Mouse (Mus musculus): ENCODE data around the gene Krtap24-1.

The Krtap24-1 gene

GRCm38 (mm10) chr16:88611922-88612321 lies at the start of gene Krtap24-1:
Gene Krtap24-1, minus strand, starts transcription at chr16:88612279.
- DNase-seq (ENCODE audit: low read depth): no peak

DNA sequence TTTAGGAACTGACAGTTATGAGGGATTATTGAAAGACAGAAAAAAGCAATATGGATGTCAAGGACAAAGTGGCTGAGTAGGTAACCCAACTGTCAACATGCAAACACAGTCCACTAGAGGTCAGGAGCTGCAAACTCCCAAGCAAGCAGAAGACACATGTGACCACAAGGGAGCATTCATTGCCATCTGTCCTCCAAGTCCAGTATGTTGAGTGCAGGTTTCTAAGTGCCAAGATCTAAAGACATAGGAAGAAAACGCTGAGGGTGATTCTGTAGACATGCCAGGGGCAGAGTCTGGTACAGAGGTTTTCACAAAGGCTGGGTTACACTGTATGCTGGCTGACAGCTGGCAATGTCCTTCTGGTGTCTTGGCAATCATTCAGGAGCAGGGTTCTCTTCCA lies 45.3 kb upstream of the Krtap24-1 start:
- no peak for DNase-seq (ENCODE audit: low read depth)

GRCm38 (mm10) chr16:88651952-88652351 lies 39.9 kb upstream of the Krtap24-1 start:
- no peak for DNase-seq (ENCODE audit: low read depth)

GRCm38 (mm10) chr16:88651082-88651481 lies 39.0 kb upstream of the Krtap24-1 start:
- no peak for DNase-seq (ENCODE audit: low read depth)

DNA sequence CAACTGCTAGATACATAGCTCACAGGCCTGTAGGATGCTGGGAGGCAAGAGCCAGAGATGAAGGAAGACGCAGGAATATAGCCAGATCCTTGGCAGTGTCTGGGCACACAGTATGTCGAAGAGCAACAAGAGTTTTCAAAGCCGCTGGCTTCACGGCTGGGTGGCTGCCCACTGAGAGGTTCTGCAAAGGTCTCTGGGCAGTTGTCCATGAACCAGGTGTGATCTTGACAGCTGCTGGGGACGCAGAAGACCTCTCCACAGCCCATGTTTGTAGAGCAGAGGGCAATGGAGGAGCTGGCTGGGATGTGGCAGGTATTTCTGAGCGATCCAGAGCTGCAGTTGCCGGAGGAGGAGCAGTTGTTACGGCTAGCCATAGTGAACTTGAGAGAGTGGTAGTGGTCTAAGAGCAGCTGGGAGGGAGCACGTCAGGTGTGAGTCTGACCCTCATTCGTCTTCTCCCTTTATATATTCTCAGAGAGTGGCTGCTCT lies 35.3 kb upstream of the Krtap24-1 start, which contains the start of gene Krtap26-1:
Krtap26-1 (minus strand) TSS at position 439 of the 489 bp plus-strand sequence.
- DNase-seq (ENCODE audit: low read depth): no peak

DNA sequence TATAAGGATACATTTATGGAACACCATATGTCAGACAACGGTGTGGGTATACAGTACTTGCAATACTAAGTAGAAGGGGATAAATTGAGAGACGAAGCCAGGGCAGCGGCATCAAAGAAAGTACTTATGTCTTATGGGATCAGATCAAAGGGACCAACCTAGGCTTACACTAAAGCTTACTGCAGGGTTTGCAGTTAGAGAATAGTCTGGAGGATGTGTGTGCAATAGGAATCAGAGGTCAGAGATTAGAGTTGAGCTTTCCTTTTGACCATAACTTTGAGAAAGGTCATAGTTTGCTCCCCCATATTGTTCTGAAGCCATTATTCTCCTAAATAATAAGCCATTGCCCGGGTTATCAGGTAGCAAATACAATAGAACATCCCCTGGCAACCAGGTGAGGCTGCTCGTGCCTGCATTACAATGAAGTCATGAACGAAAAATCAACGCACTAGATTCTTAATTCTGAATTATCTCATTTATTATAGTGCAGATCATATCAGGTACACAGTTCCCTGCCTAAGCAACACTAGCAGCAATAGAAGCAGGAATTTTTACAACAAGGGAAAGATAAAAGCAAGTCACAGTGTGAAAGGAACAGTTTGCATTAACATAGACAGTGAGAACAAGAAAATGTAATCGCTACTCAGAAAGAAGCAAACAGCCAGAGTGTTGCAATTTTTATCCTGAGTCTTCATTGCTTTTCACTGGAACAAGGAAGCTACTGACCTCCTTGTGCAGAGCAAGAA lies 34.5 kb upstream of the Krtap24-1 start:
- DNase-seq (ENCODE audit: low read depth): no peak

GRCm38 (mm10) chr16:88640053-88640452 lies 28.0 kb upstream of the Krtap24-1 start:
- DNase-seq (ENCODE audit: low read depth): no peak

DNA sequence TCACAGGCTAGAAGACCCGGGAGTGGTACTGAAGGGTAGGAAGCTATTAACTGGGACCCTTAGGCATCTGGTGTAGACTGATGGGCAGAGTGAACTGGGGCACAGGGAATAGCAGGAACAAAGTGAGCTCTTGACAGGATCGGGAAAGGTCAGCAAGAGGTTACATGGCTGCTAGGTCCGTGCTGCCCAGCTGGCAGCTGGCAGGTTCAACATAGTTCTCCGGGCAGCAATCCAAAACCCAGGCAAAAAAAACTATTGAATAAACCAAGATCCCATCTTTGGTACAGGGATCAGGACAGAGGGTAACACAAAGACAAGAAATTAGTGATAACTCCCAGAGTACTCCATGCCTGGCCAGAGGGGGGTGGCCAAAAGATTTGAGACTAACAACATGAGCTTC lies 23.1 kb upstream of the Krtap24-1 start:
- no peak for DNase-seq (ENCODE audit: low read depth)

- no peak for DNase-seq (ENCODE audit: low read depth)
These were observed 19.4 kb upstream of the Krtap24-1 start for GRCm38 (mm10) chr16:88631474-88631873.

- DNase-seq (ENCODE audit: low read depth): no peak
These were observed 15.5 kb upstream of the Krtap24-1 start, which contains the start of gene 2310079G19Rik for GRCm38 (mm10) chr16:88627566-88627965. Gene 2310079G19Rik, minus strand, starts transcription at chr16:88627666.

- no peak for DNase-seq (ENCODE audit: low read depth)
These were observed 633 bp upstream of the Krtap24-1 start for GRCm38 (mm10) chr16:88612712-88613111.

DNA sequence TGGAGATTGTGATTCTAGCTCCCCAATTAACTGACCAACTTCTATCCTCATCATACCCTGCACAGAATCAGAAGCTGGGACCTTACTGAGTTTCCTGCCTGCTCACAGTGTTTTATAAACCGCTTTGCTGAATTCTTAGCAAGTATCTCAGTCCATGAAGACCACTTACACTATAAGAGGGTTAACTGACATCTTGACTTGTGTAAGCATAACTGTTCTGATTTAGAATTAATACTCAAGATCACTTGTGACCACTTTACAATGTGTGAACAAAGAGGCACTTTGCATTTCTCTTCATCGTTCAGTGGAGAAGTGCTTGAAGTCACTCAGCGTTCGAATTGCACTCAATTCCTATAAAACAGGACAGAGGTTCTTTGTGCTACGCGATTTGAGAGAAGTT lies 7.5 kb downstream of the Krtap24-1 start:
- no peak for DNase-seq (ENCODE audit: low read depth)

GRCm38 (mm10) chr16:88602464-88602863 lies 9.6 kb downstream of the Krtap24-1 start:
- no peak for DNase-seq (ENCODE audit: low read depth)

- DNase-seq (ENCODE audit: low read depth): no peak
These were observed 11.8 kb downstream of the Krtap24-1 start for GRCm38 (mm10) chr16:88600303-88600702.

DNA sequence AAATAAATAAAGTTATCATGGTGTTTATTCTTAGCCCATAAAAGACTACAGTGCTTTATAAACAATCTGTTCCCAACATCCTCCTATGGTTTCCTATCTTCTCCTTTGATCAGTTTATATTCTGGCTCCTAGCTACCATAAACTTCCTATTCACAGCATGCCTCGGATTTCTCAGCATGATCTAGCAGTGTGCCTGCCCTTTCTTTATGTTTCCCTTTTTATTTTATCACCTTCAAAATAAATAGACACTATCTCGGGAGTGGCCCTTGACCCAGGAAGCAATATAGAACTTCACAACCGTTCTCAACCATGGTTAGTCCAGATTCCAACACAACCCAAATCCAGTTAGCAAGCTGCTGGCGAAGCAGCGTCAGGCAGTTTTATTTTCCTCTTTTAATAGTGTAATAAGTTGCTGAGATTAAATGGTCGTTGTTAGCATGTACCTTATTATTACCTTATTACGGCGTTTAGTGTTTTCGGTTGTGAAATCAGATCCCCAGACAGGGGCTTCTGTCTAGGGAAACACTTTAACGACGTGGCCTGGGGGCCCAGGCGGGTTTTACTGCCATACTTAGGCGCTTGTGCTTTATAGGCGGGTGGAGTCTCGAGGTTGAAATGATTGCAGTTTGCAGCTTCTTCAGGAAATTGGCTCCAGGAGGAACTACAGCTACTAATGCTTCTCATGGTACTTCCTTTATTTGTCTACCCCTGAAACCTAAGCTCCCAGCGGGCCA lies 12.4 kb downstream of the Krtap24-1 start:
- DNase-seq (ENCODE audit: low read depth): no peak

GRCm38 (mm10) chr16:88592758-88593157 lies 19.3 kb downstream of the Krtap24-1 start:
- DNase-seq (ENCODE audit: low read depth): no peak

DNA sequence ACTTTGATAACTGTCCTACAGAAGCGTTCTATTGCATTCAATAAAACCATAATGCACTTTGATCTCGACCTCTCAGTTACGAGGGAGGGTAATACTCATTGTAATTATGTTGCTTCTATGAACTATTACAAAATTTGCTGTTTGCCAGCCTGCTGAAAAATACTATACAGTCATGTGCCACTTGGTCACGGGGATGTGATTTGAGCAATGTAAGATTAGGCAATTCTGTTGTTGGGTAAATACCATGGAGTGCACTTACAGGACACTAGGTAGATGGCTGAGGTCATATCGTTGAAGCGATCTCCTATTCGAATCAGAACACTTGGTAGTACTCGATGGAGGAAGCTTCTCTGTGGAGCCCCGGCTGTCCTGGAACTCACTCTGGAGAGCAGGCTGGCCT lies 28.7 kb downstream of the Krtap24-1 start:
- no peak for DNase-seq (ENCODE audit: low read depth)

GRCm38 (mm10) chr16:88575885-88576679 lies 36.0 kb downstream of the Krtap24-1 start:
- no peak for DNase-seq (ENCODE audit: low read depth)

GRCm38 (mm10) chr16:88572904-88573404 lies 39.1 kb downstream of the Krtap24-1 start:
- no peak for DNase-seq (ENCODE audit: low read depth)

- DNase-seq (ENCODE audit: low read depth): no peak
These were observed 41.9 kb downstream of the Krtap24-1 start for GRCm38 (mm10) chr16:88570136-88570535.

- no peak for DNase-seq (ENCODE audit: low read depth)
These were observed 42.3 kb downstream of the Krtap24-1 start for GRCm38 (mm10) chr16:88569732-88570131.

GRCm38 (mm10) chr16:88569096-88569495 lies 43.0 kb downstream of the Krtap24-1 start:
- DNase-seq (ENCODE audit: low read depth): no peak

Measured in c-Kit-positive CD71-negative TER-119-negative erythroid progenitor cells, embryonic 14.5 days (primary cell).